Mouse (Mus musculus) lung, adult 2 months (tissue): ENCODE data around the gene Sh3gl2.

Experiments used
- CTCF ChIP-seq: fragments of 200-500 bp; IDR thresholded peaks from 2 replicates; pipeline ENCODE4 v1.5.1; 2011; ENCODE audit warnings: mild to moderate bottlenecking, low read length, control low read depth; ENCODE audit not compliant: insufficient read depth
- POLR2A ChIP-seq: fragments of 200-500 bp; IDR thresholded peaks from 2 replicates; pipeline ENCODE4 v1.6.1; 2011; ENCODE audit warnings: low read depth, mild to moderate bottlenecking, control low read depth, low read length, borderline replicate concordance; ENCODE audit errors: extremely low read depth

GRCm38 (mm10) chr4:85228589-85228948 is 23.6 kb downstream of the Sh3gl2 start:
- no peak for TF ChIP-seq POLR2A
- TF ChIP-seq CTCF, result no peak
